Mouse (Mus musculus) C2C12 (cell line): ENCODE data around the gene Hexa.

Source experiments
- CEBPB ChIP-seq: IDR thresholded peaks from one replicate; pipeline ENCODE4 v1.6.1; 2011; ENCODE audit warnings: low read depth, mild to moderate bottlenecking, control low read depth, moderate library complexity
- CTCF ChIP-seq: IDR thresholded peaks from one replicate; pipeline ENCODE4 v1.5.1; 2011; ENCODE audit not compliant: control insufficient read depth, insufficient read depth, insufficient read length
- MAX ChIP-seq: IDR thresholded peaks from one replicate; pipeline ENCODE4 v1.6.1; 2011; ENCODE audit warnings: mild to moderate bottlenecking, control low read depth
- MYOD1 ChIP-seq: IDR thresholded peaks from one replicate; pipeline ENCODE4 v1.6.1; 2011; ENCODE audit warnings: low read depth; ENCODE audit not compliant: control insufficient read depth, insufficient read length
- MYOG ChIP-seq: IDR thresholded peaks from one replicate; pipeline ENCODE4 v1.6.1; 2011; ENCODE audit not compliant: control insufficient read depth, insufficient read length; ENCODE audit errors: extremely low read depth

GRCm38 (mm10) chr9:59526727-59527126, 12.6 kb upstream of the Hexa start:
- no peak for TF ChIP-seq CTCF
- no peak for TF ChIP-seq CEBPB
- no peak for TF ChIP-seq MAX
- no peak for TF ChIP-seq MYOG
- TF ChIP-seq MYOD1 = no peak
